Mouse (Mus musculus) lung, embryonic 14.5 days (tissue): ENCODE measurements around the gene Ndufaf3. TPM values are rescaled to one million over a fixed set of nuclear protein-coding genes. Genes with fewer than 3 reads are reported as not detected.

Source experiments
- ATAC-seq: fragments of 200-750 bp; cut with Nextera tagmentation; 2 replicates; pipeline ENCODE4 v1.8.0; 2017; ENCODE audit warnings: mild to moderate bottlenecking, moderate TSS enrichment, moderate library complexity; ENCODE audit not compliant: insufficient read depth
- DNase-seq: peaks from one replicate; pipeline ENCODE4 v3.0.0-alpha.2; 2015
- H3K27ac ChIP-seq: fragments of 300-500 bp; sonication (generic); 2 replicates; pipeline ENCODE4 v1.5.1; 2014; ENCODE audit warnings: low read depth, mild to moderate bottlenecking, moderate library complexity
- H3K27me3 ChIP-seq: fragments of 300-500 bp; sonication (generic); 2 replicates; pipeline ENCODE4 v1.6.1; 2014; ENCODE audit warnings: low read length, control low read depth; ENCODE audit not compliant: insufficient read depth
- H3K36me3 ChIP-seq: fragments of 300-500 bp; sonication (generic); 2 replicates; pipeline ENCODE4 v1.6.1; 2014; ENCODE audit warnings: control low read depth; ENCODE audit not compliant: insufficient read depth
- H3K4me1 ChIP-seq: fragments of 300-500 bp; sonication (generic); 2 replicates; pipeline ENCODE4 v1.6.1; 2014; ENCODE audit warnings: antibody characterized with exemption, control low read depth; ENCODE audit not compliant: insufficient read depth
- H3K4me2 ChIP-seq: fragments of 300-500 bp; sonication (generic); 2 replicates; pipeline ENCODE4 v1.6.1; 2014; ENCODE audit warnings: mild to moderate bottlenecking
- H3K4me3 ChIP-seq: fragments of 300-500 bp; sonication (generic); 2 replicates; pipeline ENCODE4 v1.5.1; 2014; ENCODE audit warnings: low read depth, low read length
- H3K9ac ChIP-seq: fragments of 300-500 bp; sonication (generic); 2 replicates; pipeline ENCODE4 v1.6.1; 2014
- H3K9me3 ChIP-seq: fragments of 300-500 bp; sonication (generic); 2 replicates; pipeline ENCODE4 v1.6.1; 2016; ENCODE audit warnings: low read depth, low read length, control low read depth
- CTCF ChIP-seq: IDR thresholded peaks from 2 replicates; pipeline ENCODE4 v1.5.1; 2016; ENCODE audit warnings: antibody characterized with exemption, low read depth
- WGBS: fragments of 180-500 bp; shearing (Covaris S2); extraction: QIAGEN DNeasy Blood & Tissue Kit; methylation state at CpG from one replicate; pipeline ENCODE4 v1.1.7; 2014; 5-methylcytosine and 5-hydroxymethylcytosine counted together
- polyA plus RNA-seq: library from polyadenylated mRNA; unstranded; fragments of >200 nt; fragmentation: Nextera tagmentation; extraction: Ambion mirVana; gene quantifications from 2 replicates; pipeline ENCODE4 v1.2.1, GENCODE M21; 2014

Gene Ndufaf3
- polyA plus RNA-seq, 1 experiment from 2014 or later: 46.9 TPM

GRCm38 (mm10) chr9:108565881-108566814 lies 1.1 kb downstream of the Ndufaf3 start:
- peaks cover 51% of the 10 kb centered on the region for H3K36me3 ChIP-seq
- TF ChIP-seq CTCF: no peak
- peak overlapping the region; percentile 70 for H3K4me3 ChIP-seq
- DNase-seq (no peak), ATAC-seq (no peak)
- H3K9ac ChIP-seq: peak overlapping the region; percentile 75
- no peaks in the 10 kb centered on the region for H3K9me3 ChIP-seq
- H3K27ac ChIP-seq: peak overlapping the region; percentile 91; the same call in 1 of the 2 replicates
- H3K4me2 ChIP-seq: peak overlapping the region; percentile 98
- H3K27me3 ChIP-seq: no peaks in the 10 kb centered on the region
- H3K4me1 ChIP-seq: peaks cover 22% of the 10 kb centered on the region
- 10% methylated on average over 35 of the region's 35 CpGs for WGBS

GRCm38 (mm10) chr9:108564131-108564530 lies 3.1 kb downstream of the Ndufaf3 start:
- no peak for TF ChIP-seq CTCF
- Histone ChIP-seq H3K27me3 (no peaks in the 10 kb centered on the region), H3K27ac (no peak overlapping the region), H3K4me1 (peaks cover 16% of the 10 kb centered on the region), H3K36me3 (peaks cover 50% of the 10 kb centered on the region), H3K4me3 (no peak overlapping the region), H3K4me2 (no peak overlapping the region), H3K9ac (no peak overlapping the region), H3K9me3 (no peaks in the 10 kb centered on the region)
- ATAC-seq: no peak
- 81% methylated on average over 7 of the region's 7 CpGs for WGBS
- DNase-seq: no peak

- Histone ChIP-seq H3K27me3 (no peaks in the 10 kb centered on the region), H3K4me1 (peaks cover 13% of the 10 kb centered on the region), H3K4me2 (no peak overlapping the region), H3K27ac (no peak overlapping the region), H3K4me3 (no peak overlapping the region), H3K9ac (no peak overlapping the region), H3K36me3 (peaks cover 55% of the 10 kb centered on the region), H3K9me3 (no peaks in the 10 kb centered on the region)
- TF ChIP-seq CTCF: no peak
- 87% methylated on average over 8 of the region's 8 CpGs for WGBS
- ATAC-seq: no peak
- no peak for DNase-seq
These were observed 3.6 kb downstream of the Ndufaf3 start for GRCm38 (mm10) chr9:108563671-108564070.

GRCm38 (mm10) chr9:108560227-108560841 lies 6.9 kb downstream of the Ndufaf3 start, which contains the start of gene Impdh2:
Impdh2 (plus strand) TSS chr9:108560286.
- peak within 1 kb of the TSS; percentile 89 for H3K4me2 ChIP-seq
- peaks cover 78% of the 10 kb centered on the region for H3K36me3 ChIP-seq
- TF ChIP-seq CTCF: peak; percentile 6; the same call in 1 of the 2 replicates
- ATAC-seq (peak; percentile 98), DNase-seq (peak; percentile 100)
- under 1% methylated on average over 51 of the region's 53 CpGs for WGBS
- H3K9me3 ChIP-seq: no peaks in the 10 kb centered on the region
- peaks cover 5% of the 10 kb centered on the region; the same call in 1 of the 2 replicates for H3K4me1 ChIP-seq
- H3K27ac ChIP-seq: peak within 1 kb of the TSS; percentile 69
- peak within 1 kb of the TSS; percentile 76 for H3K9ac ChIP-seq
- H3K27me3 ChIP-seq: no peaks in the 10 kb centered on the region
- H3K4me3 ChIP-seq: peak within 1 kb of the TSS; percentile 62

GRCm38 (mm10) chr9:108559169-108559568 lies 8.1 kb downstream of the Ndufaf3 start:
- DNase-seq: no peak
- 84% methylated on average over 4 of the region's 4 CpGs for WGBS
- Histone ChIP-seq H3K36me3 (peaks cover 82% of the 10 kb centered on the region), H3K4me1 (peaks cover 5% of the 10 kb centered on the region; the same call in 1 of the 2 replicates), H3K9ac (no peak overlapping the region), H3K27me3 (no peaks in the 10 kb centered on the region), H3K4me2 (no peak overlapping the region), H3K27ac (no peak overlapping the region), H3K4me3 (no peak overlapping the region), H3K9me3 (no peaks in the 10 kb centered on the region)
- no peak for ATAC-seq
- TF ChIP-seq CTCF: no peak

GRCm38 (mm10) chr9:108546875-108547274 lies 20.4 kb downstream of the Ndufaf3 start:
- no peak for DNase-seq
- H3K27me3 ChIP-seq: no peaks in the 10 kb centered on the region
- 92% methylated on average over 1 of the region's 1 CpGs for WGBS
- no peak overlapping the region for H3K4me2 ChIP-seq
- no peak overlapping the region for H3K27ac ChIP-seq
- TF ChIP-seq CTCF: no peak
- H3K9ac ChIP-seq: no peak overlapping the region
- no peaks in the 10 kb centered on the region for H3K4me1 ChIP-seq
- no peak for ATAC-seq
- no peak overlapping the region for H3K4me3 ChIP-seq
- H3K36me3 ChIP-seq: peaks cover 93% of the 10 kb centered on the region
- no peaks in the 10 kb centered on the region for H3K9me3 ChIP-seq

GRCm38 (mm10) chr9:108545986-108546385 lies 21.2 kb downstream of the Ndufaf3 start:
- ATAC-seq: no peak
- no peaks in the 10 kb centered on the region for H3K9me3 ChIP-seq

More at GRCm38 (mm10) chr9:108545986-108546385, 21.2 kb downstream of the Ndufaf3 start:
- Histone ChIP-seq H3K9ac (no peak overlapping the region), H3K4me2 (no peak overlapping the region), H3K36me3 (peaks cover 93% of the 10 kb centered on the region), H3K4me1 (no peaks in the 10 kb centered on the region), H3K4me3 (no peak overlapping the region), H3K27ac (no peak overlapping the region), H3K27me3 (no peaks in the 10 kb centered on the region)
- WGBS: 97% methylated on average over 3 of the region's 3 CpGs
- no peak for TF ChIP-seq CTCF
- no peak for DNase-seq
